Mouse (Mus musculus): Measurements from ENCODE around the gene Tescl. TPM values are rescaled to one million over a fixed set of nuclear protein-coding genes. Genes with fewer than 3 reads are reported as not detected.

The Tescl gene
- polyA plus RNA-seq, 1 experiment from 2014 or later, result not detected

GRCm38 (mm10) chr7:24294763-24295162, 39.0 kb downstream of the Tescl start:
- H3K36me3 ChIP-seq, result peaks cover 67% of the 10 kb centered on the region

GRCm38 (mm10) chr7:24293061-24293851, 40.5 kb downstream of the Tescl start:
- H3K27me3 ChIP-seq (replicated peaks), result no peaks in the 10 kb centered on the region
- no peak overlapping the region for H3K4me3 ChIP-seq
- H3K9me3 ChIP-seq, result no peaks in the 10 kb centered on the region
- ATAC-seq (ENCODE audit: low FRiP score, low read depth), result no peak
- 83% methylated on average over 12 of the region's 12 CpGs for WGBS
- peaks cover 7% of the 10 kb centered on the region for H3K4me1 ChIP-seq
- H3K36me3 ChIP-seq, result peaks cover 80% of the 10 kb centered on the region
- no peak overlapping the region for H3K4me2 ChIP-seq (replicated peaks)
- H3K9ac ChIP-seq, result no peak overlapping the region
- H3K27ac ChIP-seq, result no peak overlapping the region

More at GRCm38 (mm10) chr7:24294763-24295162, 39.0 kb downstream of the Tescl start:
- WGBS, result 95% methylated on average over 4 of the region's 4 CpGs
- H3K9me3 ChIP-seq, result no peaks in the 10 kb centered on the region
- peaks cover 8% of the 10 kb centered on the region for H3K4me1 ChIP-seq
- H3K27me3 ChIP-seq (replicated peaks), result no peaks in the 10 kb centered on the region
- no peak for ATAC-seq (ENCODE audit: low FRiP score, low read depth)
- no peak overlapping the region for H3K4me2 ChIP-seq (replicated peaks)
- no peak overlapping the region for H3K27ac ChIP-seq
- H3K9ac ChIP-seq, result no peak overlapping the region
- no peak overlapping the region for H3K4me3 ChIP-seq

GRCm38 (mm10) chr7:24291387-24292090, 42.2 kb downstream of the Tescl start:
- Histone ChIP-seq H3K4me3 (no peak overlapping the region), H3K9ac (no peak overlapping the region), H3K9me3 (0 out of 2 replicates have a peak, but pooled peaks cover 3% of the 10 kb centered on the region), H3K4me1 (no peaks in the 10 kb centered on the region), H3K4me2 (replicated peaks) (no peak overlapping the region), H3K27ac (no peak overlapping the region), H3K27me3 (replicated peaks) (no peaks in the 10 kb centered on the region), H3K36me3 (peaks cover 97% of the 10 kb centered on the region)
- ATAC-seq (ENCODE audit: low FRiP score, low read depth), result no peak
- WGBS, result 93% methylated on average over 27 of the region's 27 CpGs

GRCm38 (mm10) chr7:24290106-24290693, 43.5 kb downstream of the Tescl start:
- no peak overlapping the region for H3K27ac ChIP-seq
- H3K36me3 ChIP-seq, result peaks cover 85% of the 10 kb centered on the region
- H3K4me3 ChIP-seq, result no peak overlapping the region
- ATAC-seq (ENCODE audit: low FRiP score, low read depth), result no peak
- WGBS, result 92% methylated on average over 4 of the region's 4 CpGs
- H3K4me2 ChIP-seq (replicated peaks), result no peak overlapping the region
- H3K9ac ChIP-seq, result no peak overlapping the region
- H3K4me1 ChIP-seq, result no peaks in the 10 kb centered on the region
- no peaks in the 10 kb centered on the region for H3K27me3 ChIP-seq (replicated peaks)
- 0 out of 2 replicates have a peak, but pooled peaks cover 3% of the 10 kb centered on the region for H3K9me3 ChIP-seq

- no peak for ATAC-seq (ENCODE audit: low FRiP score, low read depth)
- Histone ChIP-seq H3K4me1 (no peaks in the 10 kb centered on the region), H3K36me3 (peaks cover 68% of the 10 kb centered on the region), H3K27ac (no peak overlapping the region), H3K4me3 (no peak overlapping the region), H3K4me2 (replicated peaks) (no peak overlapping the region), H3K9ac (no peak overlapping the region), H3K9me3 (0 out of 2 replicates have a peak, but pooled peaks cover 3% of the 10 kb centered on the region), H3K27me3 (replicated peaks) (no peaks in the 10 kb centered on the region)
- WGBS, result 93% methylated on average over 6 of the region's 6 CpGs
These were observed 45.2 kb downstream of the Tescl start for GRCm38 (mm10) chr7:24288512-24288911.

- 87% methylated on average over 5 of the region's 5 CpGs for WGBS
- H3K27me3 ChIP-seq (replicated peaks), result no peaks in the 10 kb centered on the region
- no peak overlapping the region for H3K4me3 ChIP-seq
- ATAC-seq (ENCODE audit: low FRiP score, low read depth), result no peak
- H3K9ac ChIP-seq, result no peak overlapping the region
- peaks cover 60% of the 10 kb centered on the region for H3K36me3 ChIP-seq
- H3K27ac ChIP-seq, result no peak overlapping the region
- no peak overlapping the region for H3K4me2 ChIP-seq (replicated peaks)
- no peaks in the 10 kb centered on the region for H3K4me1 ChIP-seq
- H3K9me3 ChIP-seq, result 0 out of 2 replicates have a peak, but pooled peaks cover 3% of the 10 kb centered on the region
These were observed 46.1 kb downstream of the Tescl start for GRCm38 (mm10) chr7:24287670-24288069.

GRCm38 (mm10) chr7:24286916-24287315, 46.8 kb downstream of the Tescl start:
- no peak overlapping the region for H3K4me2 ChIP-seq (replicated peaks)
- H3K9ac ChIP-seq, result no peak overlapping the region
- no peaks in the 10 kb centered on the region for H3K27me3 ChIP-seq (replicated peaks)
- H3K36me3 ChIP-seq, result peaks cover 52% of the 10 kb centered on the region
- ATAC-seq (ENCODE audit: low FRiP score, low read depth), result no peak
- no peak overlapping the region for H3K4me3 ChIP-seq
- H3K9me3 ChIP-seq, result 0 out of 2 replicates have a peak, but pooled peaks cover 3% of the 10 kb centered on the region
- no peak overlapping the region for H3K27ac ChIP-seq
- WGBS, result 80% methylated on average over 4 of the region's 4 CpGs
- no peaks in the 10 kb centered on the region for H3K4me1 ChIP-seq

- peaks cover 44% of the 10 kb centered on the region for H3K36me3 ChIP-seq
- H3K27me3 ChIP-seq (replicated peaks), result no peaks in the 10 kb centered on the region
- H3K9me3 ChIP-seq, result 0 out of 2 replicates have a peak, but pooled peaks cover 3% of the 10 kb centered on the region
- ATAC-seq (ENCODE audit: low FRiP score, low read depth), result no peak
- no peak overlapping the region for H3K4me3 ChIP-seq
- WGBS, result 55% methylated on average over 4 of the region's 4 CpGs
- H3K27ac ChIP-seq, result no peak overlapping the region
- H3K4me2 ChIP-seq (replicated peaks), result no peak overlapping the region
- no peak overlapping the region for H3K9ac ChIP-seq
- no peaks in the 10 kb centered on the region for H3K4me1 ChIP-seq
These were observed 47.6 kb downstream of the Tescl start for GRCm38 (mm10) chr7:24286090-24286489.

Small RNA genes within 50 kb of the gene (microRNA-seq; reads per million reads assigned to microRNA genes)
- gene Gm27592, result not detected

Other genes with a start within 250 kb of the Tescl start
- 6.6 and 7.3 TPM in 2 replicates for gene Zfp112, start 221.6 kb downstream of the Tescl start, polyA plus RNA-seq (2016; fragmentation: Nextera tagmentation; extraction: Ambion mirVana)
- gene Zfp235, start 199.8 kb downstream of the Tescl start, polyA plus RNA-seq (2016; fragmentation: Nextera tagmentation; extraction: Ambion mirVana), result 14.9 and 18.5 TPM in 2 replicates
- 4.9 and 6.1 TPM in 2 replicates for gene Zfp114, start 158.9 kb downstream of the Tescl start, polyA plus RNA-seq (2016; fragmentation: Nextera tagmentation; extraction: Ambion mirVana)
- gene Zfp111, start 122.5 kb downstream of the Tescl start, polyA plus RNA-seq (2016; fragmentation: Nextera tagmentation; extraction: Ambion mirVana), result 8.2 and 8.8 TPM in 2 replicates
- gene Zfp109, start 96.4 kb downstream of the Tescl start, polyA plus RNA-seq (2016; fragmentation: Nextera tagmentation; extraction: Ambion mirVana), result 4.3 and 4.4 TPM in 2 replicates
- 3.3 and 3.7 TPM in 2 replicates for gene Zfp108, start 79.1 kb downstream of the Tescl start, polyA plus RNA-seq (2016; fragmentation: Nextera tagmentation; extraction: Ambion mirVana)
- gene Zfp93, start 63.5 kb downstream of the Tescl start, polyA plus RNA-seq (2016; fragmentation: Nextera tagmentation; extraction: Ambion mirVana), result 7.1 and 7.2 TPM in 2 replicates
- gene Zfp61, start 32.7 kb downstream of the Tescl start, polyA plus RNA-seq (2016; fragmentation: Nextera tagmentation; extraction: Ambion mirVana), result 41.3 and 43.7 TPM in 2 replicates
- gene Zfp94, start 17.3 kb downstream of the Tescl start, polyA plus RNA-seq (2016; fragmentation: Nextera tagmentation; extraction: Ambion mirVana), result 16.3 and 18.4 TPM in 2 replicates
- not detected in 2 replicates for gene Lypd5, start 15.3 kb upstream of the Tescl start, polyA plus RNA-seq (2016; fragmentation: Nextera tagmentation; extraction: Ambion mirVana)
- 1.7 and 2.3 TPM in 2 replicates for gene Kcnn4, start 36.3 kb upstream of the Tescl start, polyA plus RNA-seq (2016; fragmentation: Nextera tagmentation; extraction: Ambion mirVana)
- 29.7 and 30.6 TPM in 2 replicates for gene Smg9, start 65.7 kb upstream of the Tescl start, polyA plus RNA-seq (2016; fragmentation: Nextera tagmentation; extraction: Ambion mirVana)
- gene Irgc1, start 118.4 kb upstream of the Tescl start, polyA plus RNA-seq (2016; fragmentation: Nextera tagmentation; extraction: Ambion mirVana), result not detected in 2 replicates
- 1.7 and 2.0 TPM in 2 replicates for gene Plaur, start 128.5 kb upstream of the Tescl start, polyA plus RNA-seq (2016; fragmentation: Nextera tagmentation; extraction: Ambion mirVana)
- gene Cadm4, start 148.1 kb upstream of the Tescl start, polyA plus RNA-seq (2016; fragmentation: Nextera tagmentation; extraction: Ambion mirVana), result 42.8 and 60.0 TPM in 2 replicates
- gene Zfp428, start 173.1 kb upstream of the Tescl start, polyA plus RNA-seq (2016; fragmentation: Nextera tagmentation; extraction: Ambion mirVana), result 172 and 176 TPM in 2 replicates
- 1.2 and 1.5 TPM in 2 replicates for gene AC161166.1, start 178.5 kb upstream of the Tescl start, polyA plus RNA-seq (2016; fragmentation: Nextera tagmentation; extraction: Ambion mirVana)
- gene Irgq, start 196.8 kb upstream of the Tescl start, polyA plus RNA-seq (2016; fragmentation: Nextera tagmentation; extraction: Ambion mirVana), result 27.5 and 30.7 TPM in 2 replicates
- gene Pinlyp, start 212.2 kb upstream of the Tescl start, polyA plus RNA-seq (2016; fragmentation: Nextera tagmentation; extraction: Ambion mirVana), result not detected in 2 replicates
- gene Xrcc1, start 212.4 kb upstream of the Tescl start, polyA plus RNA-seq (2016; fragmentation: Nextera tagmentation; extraction: Ambion mirVana), result 83.4 and 89.8 TPM in 2 replicates

All from neural tube, embryonic 12.5 days (tissue).